9 mouse cellular contexts compared by ENCODE assay signal in the genomic region with DNA sequence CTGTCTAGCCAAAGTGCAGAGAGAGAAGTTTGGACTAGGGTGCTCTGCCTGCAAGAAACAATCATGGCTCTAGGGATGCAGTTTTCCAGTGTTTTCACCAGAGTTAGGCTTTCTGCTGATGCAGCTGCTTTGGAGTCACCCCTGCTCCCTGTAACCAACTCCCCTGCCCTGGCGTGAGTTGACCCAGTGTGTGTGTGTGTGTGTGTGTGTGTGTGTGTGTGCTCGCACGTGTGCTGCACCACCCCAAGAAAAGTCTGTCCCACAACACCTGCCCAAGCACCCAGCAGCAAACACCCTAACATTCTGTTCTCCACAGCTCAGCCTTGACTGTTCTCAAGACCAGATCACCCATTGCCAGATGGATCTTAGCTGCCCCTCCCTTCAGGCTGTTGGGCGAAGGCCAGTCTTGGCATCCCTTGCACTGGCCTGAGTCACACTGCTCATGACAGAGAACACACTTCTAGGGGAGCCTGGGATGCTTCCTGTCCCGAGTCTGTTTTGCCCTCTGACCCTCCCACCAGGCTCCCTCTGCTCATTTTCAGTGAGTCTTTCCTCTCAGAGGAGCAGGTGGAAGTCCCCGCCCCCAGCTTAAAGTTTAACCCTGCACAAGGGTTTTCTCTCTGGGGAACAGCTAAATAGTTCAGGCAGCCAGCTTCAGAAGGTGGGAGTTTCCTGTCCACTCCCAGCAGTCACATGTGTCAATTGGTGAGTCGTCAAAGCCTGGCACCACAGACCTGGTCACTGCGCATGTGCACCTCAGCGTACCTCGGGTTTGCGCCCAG. TPM values are rescaled to one million over a fixed set of nuclear protein-coding genes. Genes with fewer than 3 reads are reported as not detected.
DNase-seq lines count a peak whose midpoint lies in the region; ATAC-seq and TF ChIP-seq lines count a peak whose summit lies in the region.
"Had no signal": no experiment of that assay in that cellular context is flagged by ENCODE, and none has a peak within 500 bp of the region (broad histone marks: within the 10 kb centered on the region; RNA-seq: fewer than 3 reads in every experiment).

No protein-coding gene starts in this region.

- POLR2A ChIA-PET in Patski (lab: Charles Lee), result no interaction called here

- in situ Hi-C loops in Patski (cut with MboI; ENCODE audit: low pct_unique_long_range_greater_than_20kb), result no loop called here

- DNase-seq in Patski (ENCODE audit: low read depth, low spot score), result peak; percentile 92
- DNase-seq in cerebellum, adult 11 months, result peak; percentile 87
- DNase-seq in gastrocnemius, postnatal 4 days (ENCODE audit: low spot score in 2 of 2), result peak; percentile 39 to 61
- DNase-seq in kidney, adult 8-10 months, result peak; percentile 93
- DNase-seq in lung, postnatal 0 days (ENCODE audit: low spot score), result peak; percentile 83
- peak; percentile 44 for DNase-seq in thymus, postnatal 0 days (ENCODE audit: low spot score)
- no peak for DNase-seq in right cerebral cortex, adult 18-20 months
- no peak for DNase-seq in layer of hippocampus, postnatal 10 days (ENCODE audit: low spot score in 2 of 2)

- no peaks in the 10 kb centered on the region for H3K9me3 ChIP-seq in lung, postnatal 0 days (ENCODE audit: low read length)
- H3K9me3 ChIP-seq: megakaryocyte, embryonic 14.5 days had no signal

- peak overlapping the region; percentile 81; the same call in 1 of the 2 replicates for H3K27ac ChIP-seq in lung, postnatal 0 days (ENCODE audit: low read length)

- no peak overlapping the region for H3K4me2 ChIP-seq in lung, postnatal 0 days (replicated peaks; ENCODE audit: low read depth, low read length)

- ATAC-seq in Patski, result peak; percentile 96
- ATAC-seq in lung, postnatal 0 days, result peak; percentile 85

- CTCF ChIA-PET in Patski (lab: Charles Lee), result interaction anchor here (1.0 to 1.8 kb wide), 4 partner anchors 14 to 26 kb away, joined by 3 to 7 read pairs (median 4); partner anchors contain the start of gene Dock9

- TF ChIP-seq CTCF in Patski (IDR thresholded peaks at IDR 0.05), result no peak
- no peak for TF ChIP-seq CTCF in lung, postnatal 0 days (IDR thresholded peaks at IDR 0.05)

- H3K4me1 ChIP-seq in lung, postnatal 0 days (ENCODE audit: insufficient read depth, low read depth, low read length), result peaks cover 3% of the 10 kb centered on the region; the same call in 1 of the 2 replicates
- H3K4me1 ChIP-seq: megakaryocyte, embryonic 14.5 days had no signal

- H3K27me3 ChIP-seq in Patski, result no peaks in the 10 kb centered on the region
- no peaks in the 10 kb centered on the region for H3K27me3 ChIP-seq in lung, postnatal 0 days (replicated peaks; ENCODE audit: insufficient read depth, low read length)
- H3K27me3 ChIP-seq: megakaryocyte, embryonic 14.5 days had no signal

- no peak overlapping the region for H3K4me3 ChIP-seq in lung, postnatal 0 days (ENCODE audit: low read depth, low read length)
- H3K4me3 ChIP-seq: megakaryocyte, embryonic 14.5 days had no signal

- H3K36me3 ChIP-seq in lung, postnatal 0 days (ENCODE audit: insufficient read depth, low read length), result no peaks in the 10 kb centered on the region

- no peak overlapping the region for H3K9ac ChIP-seq in lung, postnatal 0 days (replicated peaks; ENCODE audit: low read depth)

- 37% methylated on average over 11 of the region's 11 CpGs for WGBS in lung, postnatal 0 days

- no peak; the same call in 1 of the 2 replicates for TF ChIP-seq EP300 in lung, postnatal 0 days (IDR thresholded peaks at IDR 0.05)

RNA-seq across cellular contexts. Expression of gene Dock9, which starts 26.9 kb away (rescaled TPM):
- polyA plus RNA-seq in Patski (2021), result 13.7 TPM
- 10 to 100 TPM; 40.2 to 44.6 TPM for total RNA-seq in gastrocnemius, postnatal 4 days (2021)
- 19.8 and 22.4 TPM in 2 replicates for polyA plus RNA-seq in lung, postnatal 0 days (2015; fragmentation: Nextera tagmentation; extraction: Ambion mirVana)
- 4.2 and 4.9 TPM in 2 replicates for polyA plus RNA-seq in thymus, postnatal 0 days (2015; fragmentation: Nextera tagmentation; extraction: Ambion mirVana)
- 100 to 1,000 TPM; 246 to 254 TPM for total RNA-seq in layer of hippocampus, postnatal 10 days (2021)

RNA-seq across cellular contexts. Expression of gene Ubac2, which starts 53.9 kb away (rescaled TPM):
- polyA plus RNA-seq in Patski (2021), result 46.7 TPM
- total RNA-seq in gastrocnemius, postnatal 4 days (2021), result 10 to 100 TPM; 28.4 to 30.6 TPM
- polyA plus RNA-seq in lung, postnatal 0 days (2015; fragmentation: Nextera tagmentation; extraction: Ambion mirVana), result 38.5 and 43.2 TPM in 2 replicates
- 90.1 and 102 TPM in 2 replicates for polyA plus RNA-seq in thymus, postnatal 0 days (2015; fragmentation: Nextera tagmentation; extraction: Ambion mirVana)
- total RNA-seq in layer of hippocampus, postnatal 10 days (2021), result 10 to 100 TPM; 39.1 to 39.3 TPM

Comparison
In these comparisons a context has a peak if more than half of its experiments do, and no peak if none do; other contexts are left out.
1. DNase-seq: peak in Patski (single experiment), cerebellum, adult 11 months (single experiment), gastrocnemius, postnatal 4 days (2 of 2), kidney, adult 8-10 months (2 of 2), lung, postnatal 0 days (single experiment) and thymus, postnatal 0 days (single experiment); none in right cerebral cortex, adult 18-20 months (single experiment) and layer of hippocampus, postnatal 10 days (0 of 2).